Mouse (Mus musculus) cerebellum, adult 2 months (tissue): ENCODE data around the gene Prr5l. TPM values are rescaled to one million over a fixed set of nuclear protein-coding genes. Genes with fewer than 3 reads are reported as not detected.

Source experiments
- DNase-seq, 2 experiments: peaks; one replicate each; pipeline ENCODE4 v3.0.0; 2021
- H3K27ac ChIP-seq: fragments of 200-500 bp; 2 replicates; pipeline ENCODE4 v1.5.1; 2012; ENCODE audit warnings: low read length, control low read depth, inconsistent platforms; ENCODE audit not compliant: insufficient read depth
- H3K27me3 ChIP-seq: fragments of 200-500 bp; 2 replicates; pipeline ENCODE4 v1.6.1; 2012; ENCODE audit warnings: inconsistent platforms, mild to moderate bottlenecking, low read length, moderate library complexity; ENCODE audit not compliant: control insufficient read depth, insufficient read depth
- H3K4me1 ChIP-seq: fragments of 200-500 bp; 2 replicates; pipeline ENCODE4 v1.6.1; 2011; ENCODE audit warnings: low read length; ENCODE audit not compliant: control insufficient read depth, insufficient read depth
- H3K4me3 ChIP-seq: fragments of 200-500 bp; replicated peaks from 2 replicates; pipeline ENCODE3; 2011; ENCODE audit warnings: mild to moderate bottlenecking, low read depth, low read length, control low read depth; ENCODE audit not compliant: insufficient read depth
- CTCF ChIP-seq: fragments of 200-500 bp; IDR thresholded peaks from 2 replicates; pipeline ENCODE4 v1.5.1; 2011; ENCODE audit warnings: low read depth, mild to moderate bottlenecking, control low read depth, low read length, moderate library complexity, borderline replicate concordance; ENCODE audit not compliant: insufficient read depth
- POLR2A ChIP-seq: fragments of 200-500 bp; IDR thresholded peaks from 2 replicates; pipeline ENCODE4 v1.6.1; 2011; ENCODE audit warnings: low read length, control low read depth, borderline replicate concordance; ENCODE audit not compliant: insufficient read depth
- WGBS: fragments of 180-500 bp; shearing (Covaris S2); methylation state at CpG from one replicate; pipeline ENCODE4 v1.1.7; 2018; 5-methylcytosine and 5-hydroxymethylcytosine counted together
- polyA plus RNA-seq: library from polyadenylated mRNA; depleted of rRNA; stranded (reverse); fragments of >200 nt; gene quantifications from 2 replicates; pipeline ENCODE4 v1.2.3, GENCODE M21; 2012

Prr5l gene
- polyA plus RNA-seq, 1 experiment: 37.8 TPM

GRCm38 (mm10) chr2:101732777-101733210, 150.0 kb downstream of the Prr5l start:
- no peaks in the 10 kb centered on the region for H3K4me1 ChIP-seq
- TF ChIP-seq POLR2A: no peak
- no peak for TF ChIP-seq CTCF
- H3K4me3 ChIP-seq: no peak overlapping the region
- no peak overlapping the region for H3K27ac ChIP-seq
- 94% methylated on average over 10 of the region's 10 CpGs for WGBS
- no peak for DNase-seq
- H3K27me3 ChIP-seq: no peaks in the 10 kb centered on the region

- H3K4me1 ChIP-seq: no peaks in the 10 kb centered on the region
- no peak overlapping the region for H3K27ac ChIP-seq
- TF ChIP-seq POLR2A (no peak), CTCF (no peak)
- no peaks in the 10 kb centered on the region for H3K27me3 ChIP-seq
- no peak overlapping the region for H3K4me3 ChIP-seq
- no peak for DNase-seq
Observed at GRCm38 (mm10) chr2:101730972-101731371, 151.9 kb downstream of the Prr5l start.

- H3K4me1 ChIP-seq: no peaks in the 10 kb centered on the region
- WGBS: 79% methylated on average over 1 of the region's 1 CpGs
- H3K27ac ChIP-seq: no peak overlapping the region
- no peaks in the 10 kb centered on the region for H3K27me3 ChIP-seq
- TF ChIP-seq CTCF (no peak), POLR2A (no peak)
- DNase-seq: no peak
- no peak overlapping the region for H3K4me3 ChIP-seq
Observed at GRCm38 (mm10) chr2:101729472-101729871, 153.4 kb downstream of the Prr5l start.

GRCm38 (mm10) chr2:101727787-101728186, 155.0 kb downstream of the Prr5l start:
- Histone ChIP-seq H3K4me1 (no peaks in the 10 kb centered on the region), H3K27ac (no peak overlapping the region), H3K27me3 (no peaks in the 10 kb centered on the region), H3K4me3 (no peak overlapping the region)
- no peak for DNase-seq
- TF ChIP-seq POLR2A: no peak
- no peak for TF ChIP-seq CTCF

- no peak overlapping the region for H3K4me3 ChIP-seq
- H3K27ac ChIP-seq: no peak overlapping the region
- H3K4me1 ChIP-seq: no peaks in the 10 kb centered on the region
- WGBS: 62% methylated on average over 10 of the region's 10 CpGs
- no peak for DNase-seq
- TF ChIP-seq POLR2A (no peak), CTCF (no peak)
- no peaks in the 10 kb centered on the region for H3K27me3 ChIP-seq
Observed at GRCm38 (mm10) chr2:101723333-101723881, 159.4 kb downstream of the Prr5l start.

GRCm38 (mm10) chr2:101722370-101723332, 160.2 kb downstream of the Prr5l start:
- Histone ChIP-seq H3K4me1 (no peaks in the 10 kb centered on the region), H3K27ac (no peak overlapping the region), H3K27me3 (no peaks in the 10 kb centered on the region), H3K4me3 (no peak overlapping the region)
- peak in 1 of 2 experiments; percentile 24 for DNase-seq
- WGBS: 52% methylated on average over 8 of the region's 8 CpGs
- TF ChIP-seq CTCF (no peak), POLR2A (no peak)

- Histone ChIP-seq H3K27ac (no peak overlapping the region), H3K4me1 (no peaks in the 10 kb centered on the region), H3K27me3 (no peaks in the 10 kb centered on the region), H3K4me3 (no peak overlapping the region)
- TF ChIP-seq POLR2A: no peak
- TF ChIP-seq CTCF: no peak
- WGBS: 86% methylated on average over 4 of the region's 4 CpGs
- DNase-seq: no peak
Observed at GRCm38 (mm10) chr2:101721835-101722234, 161.0 kb downstream of the Prr5l start.

GRCm38 (mm10) chr2:101717162-101717561, 165.7 kb downstream of the Prr5l start:
- no peak overlapping the region for H3K4me3 ChIP-seq
- no peak overlapping the region for H3K27ac ChIP-seq
- DNase-seq: no peak
- H3K27me3 ChIP-seq: no peaks in the 10 kb centered on the region
- WGBS: 93% methylated on average over 13 of the region's 13 CpGs
- no peaks in the 10 kb centered on the region for H3K4me1 ChIP-seq
- TF ChIP-seq POLR2A (no peak), CTCF (no peak)
